Mouse (Mus musculus): ENCODE data around the gene Papss2. TPM values are rescaled to one million over a fixed set of nuclear protein-coding genes. Genes with fewer than 3 reads are reported as not detected.
"Not testable (repeated sequence)": the region's sequence is repeated elsewhere in the genome, so short reads cannot be mapped to it uniquely, and the experiment has no call there.

Papss2 gene
- total RNA-seq, 4 experiments from 2014 or later = 9.1 to 13.1 (median 10.4) TPM

DNA sequence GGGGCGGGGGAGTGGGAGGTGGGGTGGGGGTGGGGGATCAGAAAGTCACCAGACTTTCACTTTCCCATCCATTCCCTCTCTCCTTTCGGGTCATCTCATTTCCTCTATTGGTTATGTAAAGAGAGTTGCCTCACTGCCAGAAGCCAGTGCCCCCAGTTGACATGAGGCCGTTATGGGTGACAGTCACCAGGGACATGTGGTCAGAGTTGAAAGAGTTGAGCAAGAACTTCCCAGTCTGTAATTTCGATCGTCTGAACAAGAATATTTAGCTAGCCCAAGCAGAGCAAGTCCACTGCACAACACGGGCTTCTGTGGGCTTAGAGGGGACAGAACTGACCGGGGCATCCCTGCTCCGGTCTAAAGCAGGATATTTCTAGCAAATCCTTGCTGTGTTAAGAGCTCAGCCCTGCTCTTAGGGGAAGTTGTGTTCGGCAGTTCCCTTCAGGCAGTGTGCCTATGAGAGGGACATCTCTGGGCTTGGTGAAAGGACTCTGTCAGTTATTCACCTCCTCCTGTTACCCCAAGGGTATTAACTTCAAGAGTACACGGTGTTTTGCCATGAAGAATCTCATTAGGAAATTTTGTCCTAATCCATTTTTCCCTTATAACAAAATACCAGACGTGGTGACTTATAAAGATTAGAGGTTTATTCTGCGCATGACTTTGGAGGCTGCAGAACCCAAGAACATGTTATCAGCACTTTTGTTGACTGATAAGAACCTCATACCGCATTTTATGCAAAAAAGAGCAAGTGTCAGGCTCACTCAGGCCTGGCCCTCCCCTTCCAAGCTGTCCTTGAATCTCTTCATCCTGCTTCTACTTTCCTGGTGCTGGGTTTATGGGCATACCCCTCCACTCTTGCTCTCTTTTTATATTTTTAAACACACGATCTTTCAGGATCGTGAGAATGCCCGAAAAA, 42.0 kb downstream of the Papss2 start:
- DNase-seq (ENCODE audit: low spot score in 2 of 2) = no peak

DNA sequence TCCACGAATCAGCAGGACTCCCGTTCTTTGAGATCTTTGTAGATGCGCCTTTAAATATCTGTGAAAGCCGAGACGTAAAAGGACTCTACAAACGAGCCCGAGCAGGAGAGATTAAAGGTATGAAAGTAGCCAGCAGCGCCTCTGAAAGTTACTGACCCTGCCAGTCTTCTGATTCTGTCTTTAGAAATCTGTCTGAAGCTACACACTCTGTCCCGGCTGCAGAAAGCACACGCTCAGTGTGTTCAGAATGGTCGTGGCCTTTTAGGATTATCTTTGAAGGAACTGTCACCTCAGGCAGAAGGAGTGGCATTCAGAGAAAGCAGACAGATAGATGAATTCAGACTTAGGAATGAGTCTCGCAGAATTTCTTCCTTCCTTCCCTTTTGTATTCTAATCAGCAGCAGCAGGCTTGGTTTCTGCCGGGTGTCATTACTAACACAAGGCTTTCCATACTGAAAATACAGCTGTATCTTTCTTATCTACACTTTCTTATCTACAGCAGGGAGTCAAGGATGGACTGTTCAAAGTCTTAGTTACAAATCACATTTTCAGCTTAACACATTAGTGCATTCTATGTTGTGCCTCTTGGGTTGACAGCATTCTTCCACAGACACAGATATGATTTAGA, 42.8 kb downstream of the Papss2 start:
- no peak for DNase-seq (ENCODE audit: low spot score in 2 of 2)

DNA sequence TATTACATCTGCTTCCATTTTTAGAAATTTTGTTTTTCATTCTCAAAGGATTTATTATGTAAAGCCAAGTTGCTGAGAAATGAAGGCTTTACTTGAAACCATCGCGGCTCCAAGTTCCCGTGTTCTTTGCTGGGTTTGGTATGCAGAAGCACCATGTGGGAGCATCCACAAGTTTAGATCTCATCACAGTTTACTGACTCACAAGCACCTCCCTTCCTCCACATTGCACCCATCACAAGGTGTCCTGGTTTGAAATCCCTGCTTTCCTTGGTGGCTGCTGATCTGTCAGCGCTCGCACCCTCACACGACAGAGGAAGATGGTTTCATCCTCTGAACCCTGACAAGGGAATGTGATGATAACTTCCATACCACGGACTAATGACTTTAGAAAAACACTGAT, 45.9 kb downstream of the Papss2 start:
- DNase-seq (ENCODE audit: low spot score in 2 of 2) = no peak

DNA sequence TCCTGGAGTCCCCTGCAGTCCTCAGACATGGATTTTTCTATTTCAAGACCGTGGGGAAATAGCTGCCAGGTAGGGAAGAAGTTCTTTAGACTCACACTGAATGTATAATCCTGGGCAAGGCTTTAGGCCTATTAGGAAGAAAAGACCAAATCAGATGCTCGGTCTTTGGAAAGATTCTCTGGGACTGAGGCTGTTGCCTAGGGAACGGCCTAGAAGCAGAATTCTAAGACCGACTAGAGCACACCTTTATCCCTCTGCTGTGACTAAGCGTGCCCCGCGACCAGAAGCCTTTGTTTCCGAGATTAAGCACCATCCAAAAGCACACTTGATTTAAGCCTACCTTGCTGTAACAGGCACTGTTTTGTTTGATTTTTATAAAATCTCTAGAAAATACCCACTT, 46.4 kb downstream of the Papss2 start:
- DNase-seq (ENCODE audit: low spot score in 2 of 2) = no peak

DNA sequence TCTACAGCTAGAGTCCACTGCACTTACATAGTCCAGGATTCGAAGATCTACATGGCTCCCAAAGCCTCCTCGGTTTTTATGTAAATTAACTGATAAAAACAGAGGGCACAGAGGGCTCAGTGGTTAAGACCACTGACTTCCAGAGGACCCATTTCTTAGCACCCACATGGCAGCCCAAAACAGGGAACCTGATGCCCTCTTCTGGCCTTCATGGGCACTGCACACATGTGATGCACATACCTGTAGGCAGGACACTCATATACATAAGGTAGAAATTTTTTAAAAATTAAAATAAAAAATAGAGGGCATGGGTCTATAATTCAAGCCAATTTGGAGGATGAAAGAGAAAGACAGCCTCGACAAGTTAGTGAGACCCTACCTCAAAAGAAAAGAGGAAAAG, 48.1 kb downstream of the Papss2 start:
- no peak for DNase-seq (ENCODE audit: low spot score in 2 of 2)

DNA sequence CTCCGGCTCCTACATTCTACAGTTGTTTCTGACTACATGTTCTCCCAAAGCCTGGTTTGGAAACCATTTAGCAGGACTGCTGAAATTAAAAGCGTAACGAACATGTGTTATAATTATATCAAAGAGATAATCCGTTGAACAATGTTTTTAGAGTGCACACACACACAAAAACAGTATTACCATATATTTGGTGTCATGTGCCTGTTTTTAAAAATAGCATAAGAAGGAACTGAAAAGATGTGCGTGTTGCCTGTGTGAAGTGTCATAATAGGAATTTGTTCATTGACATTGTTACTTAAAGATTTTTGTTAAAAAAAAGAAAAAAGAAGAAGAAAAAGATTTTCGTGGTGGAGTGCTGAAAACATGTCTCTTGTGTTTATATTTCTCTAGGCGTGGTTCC, 50.3 kb downstream of the Papss2 start:
- no peak for DNase-seq (ENCODE audit: low spot score in 2 of 2)

DNA sequence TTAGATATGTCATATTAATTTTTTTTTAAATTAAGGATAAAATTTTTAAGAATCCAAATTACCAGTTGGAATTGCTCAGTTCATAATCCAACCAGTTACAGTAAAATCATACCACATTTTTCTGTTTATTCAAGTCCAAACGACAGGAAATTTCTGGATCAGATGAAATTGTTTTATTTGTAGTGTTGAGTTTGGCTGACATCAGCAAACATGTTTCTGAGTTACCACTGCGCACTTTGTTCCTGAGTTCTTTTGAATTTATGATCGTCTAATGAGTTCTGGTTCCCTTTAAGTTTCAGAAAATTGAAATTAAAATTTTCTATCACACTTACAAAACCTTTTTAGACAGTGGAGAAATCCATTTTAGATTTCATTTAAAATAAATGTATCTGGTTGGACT, 50.8 kb downstream of the Papss2 start:
- no peak for DNase-seq (ENCODE audit: low spot score in 2 of 2)

DNA sequence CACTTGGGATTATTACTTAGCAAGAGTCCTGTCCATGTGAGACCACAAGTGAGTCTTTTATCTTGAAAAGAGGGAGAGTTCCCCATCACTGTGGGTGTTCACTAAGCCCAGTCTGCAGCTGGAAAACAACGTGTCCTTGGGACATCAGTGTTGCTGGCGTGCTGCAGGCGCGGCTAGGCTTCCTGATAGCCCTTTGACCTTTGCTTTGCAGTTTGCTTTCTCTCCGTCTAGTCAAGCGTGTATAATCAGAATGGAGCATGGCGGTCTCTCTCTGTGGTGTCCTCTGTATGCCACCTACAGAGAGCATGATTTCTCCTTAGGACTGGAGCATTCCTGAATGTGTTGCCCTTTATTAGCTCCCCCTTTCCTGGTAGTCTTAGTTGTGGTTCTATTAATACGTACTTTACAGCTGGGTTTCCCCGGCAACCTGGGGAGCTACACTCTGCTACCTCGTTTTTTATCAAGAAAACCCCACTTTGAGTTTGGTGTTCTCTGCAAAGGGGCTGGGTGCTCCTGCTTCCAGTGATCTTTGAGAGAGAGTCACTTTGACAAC, 52.5 kb downstream of the Papss2 start:
- no peak for DNase-seq (ENCODE audit: low spot score in 2 of 2)

DNA sequence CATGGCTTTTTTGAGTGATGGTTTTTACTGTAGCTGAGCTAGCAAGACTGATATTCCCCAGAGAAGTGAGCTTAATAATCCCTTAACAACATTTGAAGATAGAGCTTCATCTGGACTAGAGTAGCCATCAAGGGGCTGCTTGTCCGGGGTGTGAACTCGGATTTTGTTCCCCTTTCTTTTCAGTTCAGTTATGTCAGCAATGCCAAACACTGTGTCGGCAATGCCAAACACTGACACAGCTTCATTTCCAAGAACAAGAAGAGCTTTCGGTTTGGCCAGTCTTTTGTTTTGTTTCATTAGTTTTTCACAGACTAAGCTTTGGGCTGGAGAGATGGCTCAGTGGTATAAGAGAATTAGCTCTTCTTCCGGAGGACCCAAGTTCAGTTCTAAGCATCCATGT, 55.5 kb downstream of the Papss2 start:
- DNase-seq (ENCODE audit: low spot score in 2 of 2) = no peak

DNA sequence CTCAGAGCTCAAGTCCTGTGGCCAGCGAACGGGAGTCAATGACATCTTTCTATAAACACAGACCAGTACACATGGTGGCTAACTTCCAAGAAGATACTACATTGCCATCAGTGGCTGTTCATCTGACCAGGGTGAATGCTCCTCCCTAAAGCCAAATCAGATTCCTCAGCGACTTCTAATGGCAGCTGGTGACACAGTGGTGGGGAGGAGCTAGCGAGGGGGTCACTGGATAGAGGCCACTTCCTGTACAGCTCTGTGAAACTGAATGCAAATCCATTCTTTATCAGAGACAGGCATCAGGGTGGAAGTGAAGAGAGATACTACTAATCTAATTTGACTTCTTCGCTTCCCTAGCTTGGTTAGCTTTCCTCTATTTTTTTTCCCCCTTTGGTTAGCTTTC, 57.5 kb downstream of the Papss2 start:
- no peak for DNase-seq (ENCODE audit: low spot score in 2 of 2)

DNA sequence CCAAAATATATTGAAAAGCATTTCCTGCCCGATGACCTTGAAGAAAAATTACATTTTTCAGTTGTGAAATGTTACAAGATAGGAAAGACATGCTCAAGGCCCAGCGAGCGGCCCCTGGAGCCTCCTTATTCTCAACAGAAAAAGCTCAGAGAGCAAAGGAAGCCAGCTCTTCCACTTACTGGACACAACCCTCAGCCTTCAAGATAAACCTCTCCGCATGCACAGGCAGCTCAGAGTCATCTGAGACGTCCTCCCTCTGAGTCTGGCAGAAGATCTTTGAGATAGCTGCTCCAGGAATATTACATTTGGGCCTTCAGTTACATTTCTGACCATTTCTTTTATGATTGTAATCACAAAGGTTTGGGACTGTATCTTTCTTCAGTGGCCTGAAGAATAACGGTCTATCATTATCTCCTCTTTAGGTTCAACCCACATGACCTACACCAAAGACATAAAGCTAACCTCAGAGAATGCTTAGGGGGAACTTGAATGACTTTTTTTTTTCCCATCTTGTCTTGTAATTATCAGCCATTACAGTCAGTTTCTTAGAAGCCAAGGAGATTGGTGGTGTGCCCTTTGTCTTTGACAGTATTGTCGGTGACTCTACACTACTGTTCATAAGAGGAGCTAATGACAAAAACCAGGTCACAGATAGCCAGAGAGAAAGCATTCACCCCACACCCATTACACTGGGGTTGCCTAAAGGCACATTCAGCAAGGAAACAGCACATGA, 58.2 kb downstream of the Papss2 start:
- DNase-seq (ENCODE audit: low spot score in 2 of 2) = no peak

DNA sequence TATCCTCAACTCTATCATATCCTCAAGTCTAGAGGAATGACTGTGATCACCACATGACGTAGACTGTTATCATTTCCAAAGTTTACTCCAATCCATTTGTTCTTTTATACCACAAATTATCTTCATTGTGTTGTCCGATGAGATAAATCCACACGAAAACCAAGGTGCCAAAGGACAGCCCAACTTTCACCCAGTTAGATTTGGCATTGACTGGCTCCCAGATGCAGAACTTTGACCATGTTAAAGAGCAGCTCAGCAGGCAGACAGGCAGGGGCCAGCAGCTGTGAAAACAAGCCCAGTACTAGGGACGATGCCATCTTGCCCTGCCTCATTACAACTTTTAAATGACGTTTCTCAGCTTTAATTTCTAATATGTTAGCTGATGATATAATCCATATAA, 63.8 kb downstream of the Papss2 start:
- DNase-seq (ENCODE audit: low spot score in 2 of 2) = no peak

DNA sequence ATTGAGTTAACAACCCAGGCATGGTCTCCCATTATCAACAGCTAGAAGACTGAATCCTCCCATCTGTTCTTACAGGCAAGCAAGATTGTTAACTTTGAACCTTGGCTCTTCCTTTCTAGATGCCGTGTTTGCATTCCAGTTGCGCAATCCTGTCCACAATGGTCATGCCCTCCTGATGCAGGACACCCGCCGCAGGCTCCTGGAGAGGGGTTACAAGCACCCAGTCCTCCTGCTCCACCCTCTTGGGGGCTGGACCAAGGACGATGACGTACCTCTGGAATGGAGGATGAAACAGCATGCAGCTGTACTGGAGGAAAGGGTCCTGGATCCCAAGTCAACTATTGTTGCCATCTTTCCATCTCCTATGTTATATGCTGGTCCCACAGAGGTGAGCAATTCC, 67.3 kb downstream of the Papss2 start:
- DNase-seq (ENCODE audit: low spot score in 2 of 2) = no peak

DNA sequence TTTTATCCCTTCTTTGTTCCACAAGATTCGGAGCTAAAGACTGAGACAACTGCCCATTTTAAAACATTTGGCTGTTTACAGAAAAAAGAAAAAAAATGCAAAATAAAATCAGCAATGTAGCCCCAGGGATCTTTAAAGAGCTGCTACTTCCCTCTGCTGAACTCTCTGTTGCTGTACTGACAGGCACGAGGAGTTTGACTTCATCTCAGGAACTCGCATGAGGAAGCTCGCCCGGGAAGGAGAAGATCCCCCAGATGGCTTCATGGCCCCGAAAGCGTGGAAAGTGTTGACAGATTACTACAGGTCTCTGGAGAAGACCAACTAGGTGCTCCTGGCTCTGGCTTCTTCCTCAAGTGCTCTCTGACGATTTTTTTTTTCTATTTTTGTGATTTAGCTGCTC, 69.7 kb downstream of the Papss2 start:
- DNase-seq (ENCODE audit: low spot score in 2 of 2) = no peak

DNA sequence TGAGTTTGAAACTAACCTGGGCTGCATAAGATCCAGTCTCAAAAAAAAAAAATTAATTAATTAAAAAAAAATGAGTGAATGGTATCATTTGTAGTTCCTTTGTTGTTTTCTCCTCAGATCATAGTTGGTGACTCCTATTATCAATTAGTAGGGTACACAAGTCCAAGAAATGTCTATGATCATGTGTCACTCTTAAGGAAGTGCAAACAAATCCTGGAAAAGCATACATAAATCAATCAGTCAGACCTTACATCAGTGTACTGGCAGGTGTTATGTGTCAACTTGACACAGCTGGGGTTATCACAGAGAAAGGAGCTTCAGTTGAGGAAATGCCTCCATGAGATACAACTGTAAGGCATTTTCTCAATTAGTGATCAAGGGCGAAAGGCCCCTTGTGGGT, 72.2 kb downstream of the Papss2 start:
- DNase-seq (ENCODE audit: low spot score in 2 of 2) = not testable (repeated sequence)

DNA sequence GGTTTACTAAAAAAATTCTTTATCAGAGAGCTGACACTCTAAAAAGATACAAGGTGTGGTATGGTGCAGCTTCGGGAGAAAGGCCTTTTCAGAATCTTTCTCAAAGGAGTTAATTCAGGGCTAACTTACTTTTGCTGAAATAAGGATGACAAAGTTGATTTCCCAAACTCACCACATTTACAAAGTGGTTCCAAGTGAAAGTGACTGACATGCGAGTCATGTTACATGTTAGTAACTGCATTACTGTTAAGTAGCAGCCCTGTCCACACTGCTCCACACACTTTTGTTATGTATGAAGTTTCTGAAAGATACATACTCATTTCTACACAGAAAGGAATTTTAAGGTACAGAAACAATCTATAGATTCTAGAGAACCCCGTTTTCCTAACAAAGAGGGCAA, 80.2 kb downstream of the Papss2 start:
- no peak for DNase-seq (ENCODE audit: low spot score in 2 of 2)

DNA sequence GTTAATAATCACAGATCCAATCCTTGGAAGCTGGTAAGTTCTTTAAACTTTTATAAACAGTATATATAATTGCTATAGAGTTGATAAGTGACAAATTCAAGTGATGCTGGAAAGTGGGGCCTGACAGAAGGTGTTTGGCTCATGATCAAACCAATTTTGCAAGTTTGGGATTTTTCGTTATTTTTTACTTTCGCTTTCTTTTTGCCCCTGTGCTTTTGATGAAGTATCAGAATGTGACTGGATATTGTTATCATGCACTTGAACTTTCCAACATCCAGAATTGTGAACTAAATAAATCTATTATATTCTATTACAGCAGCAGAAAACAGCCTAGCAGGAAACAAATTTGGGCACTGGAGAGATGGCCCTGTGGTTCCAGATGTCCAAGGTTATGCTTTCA, 85.3 kb downstream of the Papss2 start:
- no peak for DNase-seq (ENCODE audit: low spot score in 2 of 2)

DNA sequence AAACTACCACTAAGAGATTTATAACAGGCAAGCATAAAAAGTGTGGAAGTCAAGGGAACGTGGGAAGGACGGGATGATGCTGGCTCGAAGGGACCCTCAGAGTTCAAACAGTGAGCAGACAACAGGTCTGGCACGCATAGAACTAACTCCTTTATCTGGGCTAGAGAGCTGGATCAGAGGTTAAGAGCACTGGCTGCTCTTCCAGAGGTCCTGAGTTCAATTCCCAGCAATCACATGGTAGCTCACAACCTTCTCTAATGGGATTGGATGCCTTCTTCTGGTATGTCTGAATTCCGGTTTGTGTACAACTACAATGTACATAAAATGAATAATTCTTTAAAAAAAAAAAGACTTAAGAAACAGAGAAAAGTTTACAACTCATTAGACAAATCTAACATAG, 87.5 kb downstream of the Papss2 start:
- no peak for DNase-seq (ENCODE audit: low spot score in 2 of 2)

DNA sequence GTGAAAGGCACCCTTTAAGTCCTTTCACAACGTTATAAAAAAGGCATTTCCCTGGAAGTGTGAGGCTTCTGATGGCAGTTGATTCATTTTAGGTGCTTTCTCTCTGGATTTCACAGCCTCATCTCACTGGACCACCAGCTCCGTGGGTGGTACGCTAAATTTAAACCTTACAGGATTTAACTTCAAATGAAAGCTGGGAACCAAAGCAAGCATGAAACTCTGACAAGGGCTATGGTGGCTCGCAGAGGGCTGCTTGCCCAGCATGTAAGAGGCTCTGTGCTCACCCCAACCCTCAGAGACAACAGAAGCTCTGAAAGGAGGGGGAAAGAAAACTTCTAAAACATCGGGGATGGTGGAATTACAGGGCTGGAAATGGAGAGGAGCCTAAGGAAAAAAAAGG, 92.1 kb downstream of the Papss2 start:
- no peak for DNase-seq (ENCODE audit: low spot score in 2 of 2)

DNA sequence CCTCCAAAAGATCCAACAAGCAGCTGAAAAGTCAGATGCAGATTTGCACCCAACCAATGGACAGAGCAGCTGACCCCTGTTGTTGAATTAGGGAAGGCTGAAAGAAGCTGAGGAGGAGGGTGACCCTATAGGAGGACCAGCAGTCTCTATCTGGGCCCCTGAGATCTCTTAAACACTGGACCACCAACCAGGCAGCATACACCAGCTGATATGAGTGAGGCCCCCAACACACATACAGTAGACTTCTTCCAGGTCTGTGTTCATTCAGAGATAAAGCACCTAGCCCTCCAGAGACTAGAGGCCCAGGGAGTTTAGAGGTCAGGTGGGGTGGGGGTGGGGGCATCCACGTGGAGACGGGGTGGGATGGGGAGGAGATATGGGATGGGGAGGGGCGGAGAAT, 92.6 kb downstream of the Papss2 start:
- DNase-seq (ENCODE audit: low spot score in 2 of 2) = not testable (repeated sequence)

DNA sequence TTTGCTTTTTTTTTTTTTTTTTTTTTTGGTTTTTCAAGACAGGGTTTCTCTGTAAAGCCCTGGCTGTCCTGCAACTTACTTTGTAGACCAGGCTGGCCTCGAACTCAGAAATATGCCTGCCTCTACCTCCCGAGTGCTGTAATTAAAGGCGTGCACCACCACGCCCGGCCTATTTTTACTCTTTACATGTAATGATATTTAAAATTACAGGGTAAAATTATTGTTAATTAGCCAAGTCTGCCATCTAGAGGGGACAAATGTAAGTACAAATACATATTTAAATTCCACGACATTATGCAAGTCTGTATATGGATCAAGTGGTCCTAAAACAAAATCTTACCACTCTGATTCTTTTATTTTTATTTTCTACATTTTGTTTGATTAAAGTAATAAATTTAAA, 94.1 kb downstream of the Papss2 start:
- no peak for DNase-seq (ENCODE audit: low spot score in 2 of 2)

DNA sequence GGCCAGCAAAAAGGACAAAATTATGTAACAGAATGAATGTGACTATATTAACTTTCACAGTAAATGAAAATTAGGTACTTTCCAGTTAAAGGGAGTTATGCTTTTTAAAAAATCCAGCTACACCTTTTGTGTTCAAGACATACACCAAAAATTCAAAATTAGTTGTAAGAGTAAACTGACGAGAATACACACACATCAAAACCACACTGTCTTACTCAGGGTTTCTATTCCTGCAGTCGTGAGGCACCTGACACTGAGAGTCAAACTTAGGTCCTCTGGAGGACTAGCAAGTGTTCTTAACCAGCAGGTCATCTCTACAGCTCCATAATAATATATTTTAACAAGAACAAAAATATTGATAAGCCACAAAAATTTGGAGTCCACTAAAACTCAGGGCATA, 101.1 kb downstream of the Papss2 start:
- no peak for DNase-seq (ENCODE audit: low spot score in 2 of 2)

Data from left cerebral cortex, adult 8-10 months (tissue).